Mouse (Mus musculus) thymus, adult 2 months (tissue): ENCODE measurements around the gene Zfp941.

Experiments used
- CTCF ChIP-seq: fragments of 200-500 bp; IDR thresholded peaks from 2 replicates; pipeline ENCODE4 v1.5.1; 2012; ENCODE audit warnings: mild to moderate bottlenecking, control low read depth, low read length, moderate library complexity, borderline replicate concordance; ENCODE audit not compliant: control insufficient read depth, poor library complexity, insufficient read depth; ENCODE audit errors: extremely low read depth
- POLR2A ChIP-seq: fragments of 200-500 bp; IDR thresholded peaks from 2 replicates; pipeline ENCODE4 v1.6.1; 2012; ENCODE audit warnings: mild to moderate bottlenecking, low read length, control low read depth, moderate library complexity; ENCODE audit not compliant: control insufficient read depth, poor library complexity, insufficient read depth; ENCODE audit errors: extremely low read depth

GRCm38 (mm10) chr7:140835758-140836087 lies 13.7 kb upstream of the Zfp941 start:
- TF ChIP-seq CTCF = no peak
- TF ChIP-seq POLR2A = no peak
